Mouse (Mus musculus): ENCODE data around the gene Klk7. TPM values are rescaled to one million over a fixed set of nuclear protein-coding genes. Genes with fewer than 3 reads are reported as not detected.

The Klk7 gene
- polyA plus RNA-seq, 1 experiment from 2014 or later = not detected

DNA sequence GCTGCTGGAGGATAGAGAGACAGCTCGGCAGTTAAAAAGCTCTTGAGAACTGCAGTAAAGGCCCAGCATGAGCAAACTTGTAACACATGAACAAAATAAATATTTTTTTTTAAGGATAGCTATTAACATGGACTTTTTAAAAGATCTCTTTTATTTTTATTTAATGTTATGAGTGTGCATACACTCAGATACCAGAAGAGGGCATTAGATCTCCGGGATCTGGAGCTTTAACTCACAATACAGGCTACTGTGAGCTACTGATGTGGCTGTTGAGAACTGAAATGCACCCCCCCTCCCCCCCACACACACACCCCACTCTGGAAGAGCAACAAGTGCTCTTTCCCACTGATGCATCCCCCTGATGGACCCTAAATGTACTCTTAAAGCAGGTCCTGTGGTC lies 21.8 kb upstream of the Klk7 start:
- no peak overlapping the region for H3K9ac ChIP-seq (replicated peaks; ENCODE audit: low read depth)
- no peak overlapping the region for H3K4me3 ChIP-seq (ENCODE audit: low read depth, low read length)
- DNase-seq (ENCODE audit: low spot score) = no peak
- no peak overlapping the region for H3K27ac ChIP-seq (ENCODE audit: low read length)
- H3K4me1 ChIP-seq (ENCODE audit: insufficient read depth, low read depth, low read length) = no peaks in the 10 kb centered on the region
- no peaks in the 10 kb centered on the region for H3K27me3 ChIP-seq (replicated peaks; ENCODE audit: insufficient read depth, low read length)
- no peak for TF ChIP-seq EP300 (IDR thresholded peaks at IDR 0.05)
- TF ChIP-seq CTCF (IDR thresholded peaks at IDR 0.05) = peak; percentile 28; the same call in 1 of the 2 replicates
- no peak overlapping the region for H3K4me2 ChIP-seq (replicated peaks; ENCODE audit: low read depth, low read length)
- no peaks in the 10 kb centered on the region for H3K9me3 ChIP-seq (ENCODE audit: low read length)
- 41% methylated on average over 2 of the region's 2 CpGs for WGBS
- no peaks in the 10 kb centered on the region for H3K36me3 ChIP-seq (ENCODE audit: insufficient read depth, low read length)
- no peak for ATAC-seq

DNA sequence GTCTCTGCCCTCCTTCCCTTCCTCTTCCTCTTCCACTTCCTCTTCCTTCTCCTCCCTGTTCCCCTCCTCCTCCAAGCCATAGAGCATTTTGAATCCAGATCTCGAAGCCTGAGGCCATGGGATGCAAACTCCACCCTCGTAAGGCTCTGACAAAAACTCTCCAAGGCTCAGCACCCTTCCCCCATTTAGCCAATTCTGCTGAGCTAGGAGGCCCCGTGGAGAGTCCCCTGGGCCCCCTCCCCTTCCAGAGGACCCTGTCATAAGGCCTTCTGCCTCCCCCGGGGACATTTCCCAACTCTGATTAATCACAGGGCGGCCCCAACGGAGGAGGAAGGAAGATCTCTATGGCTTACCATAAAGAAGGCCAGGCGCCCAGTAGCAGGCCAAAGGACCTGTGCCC lies 19.5 kb upstream of the Klk7 start, which contains the start of gene Klk9:
Gene Klk9, plus strand, starts transcription at position 301 of the 400 bp plus-strand sequence.
- no peak within 1 kb of the TSS for H3K27ac ChIP-seq (ENCODE audit: low read length)
- DNase-seq (ENCODE audit: low spot score) (no peak), ATAC-seq (no peak)
- H3K27me3 ChIP-seq (replicated peaks; ENCODE audit: insufficient read depth, low read length) = no peaks in the 10 kb centered on the region
- H3K4me1 ChIP-seq (ENCODE audit: insufficient read depth, low read depth, low read length) = peaks cover 2% of the 10 kb centered on the region; the same call in 1 of the 2 replicates
- 63% methylated on average over 6 of the region's 7 CpGs for WGBS
- no peak within 1 kb of the TSS for H3K4me3 ChIP-seq (ENCODE audit: low read depth, low read length)
- H3K4me2 ChIP-seq (replicated peaks; ENCODE audit: low read depth, low read length) = no peak within 1 kb of the TSS
- H3K36me3 ChIP-seq (ENCODE audit: insufficient read depth, low read length) = no peaks in the 10 kb centered on the region
- no peak for TF ChIP-seq CTCF (IDR thresholded peaks at IDR 0.05)
- no peak for TF ChIP-seq EP300 (IDR thresholded peaks at IDR 0.05)
- no peaks in the 10 kb centered on the region for H3K9me3 ChIP-seq (ENCODE audit: low read length)
- H3K9ac ChIP-seq (replicated peaks; ENCODE audit: low read depth) = no peak within 1 kb of the TSS

DNA sequence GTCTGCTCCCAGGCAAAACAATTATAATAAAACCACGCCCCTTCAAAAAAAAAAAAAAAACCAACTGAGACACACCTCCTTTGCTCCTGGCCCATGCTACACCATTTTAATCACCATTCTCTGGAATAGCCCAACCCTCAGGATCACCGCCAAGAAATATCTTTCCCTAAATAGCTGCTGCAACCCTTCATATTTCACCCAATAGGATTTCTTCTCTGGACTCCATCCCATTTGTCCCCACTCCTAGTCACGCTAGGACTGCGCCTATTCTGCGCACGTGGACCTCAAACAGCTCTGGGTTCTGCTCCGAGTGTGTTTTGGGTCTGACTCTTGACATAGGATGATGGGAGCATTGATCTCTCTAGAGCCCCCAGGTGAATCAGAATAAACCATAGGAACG lies 14.7 kb upstream of the Klk7 start:
- Histone ChIP-seq H3K4me1 (ENCODE audit: insufficient read depth, low read depth, low read length) (peaks cover 4% of the 10 kb centered on the region; the same call in 1 of the 2 replicates), H3K4me2 (replicated peaks; ENCODE audit: low read depth, low read length) (peak overlapping the region; percentile 78), H3K36me3 (ENCODE audit: insufficient read depth, low read length) (no peaks in the 10 kb centered on the region), H3K9me3 (ENCODE audit: low read length) (no peaks in the 10 kb centered on the region), H3K27ac (ENCODE audit: low read length) (no peak overlapping the region), H3K4me3 (ENCODE audit: low read depth, low read length) (peak overlapping the region; percentile 50), H3K27me3 (replicated peaks; ENCODE audit: insufficient read depth, low read length) (no peaks in the 10 kb centered on the region), H3K9ac (replicated peaks; ENCODE audit: low read depth) (no peak overlapping the region)
- WGBS = 8% methylated on average over 8 of the region's 8 CpGs
- DNase-seq (ENCODE audit: low spot score) = peak; percentile 17
- TF ChIP-seq CTCF (IDR thresholded peaks at IDR 0.05) = no peak
- TF ChIP-seq EP300 (IDR thresholded peaks at IDR 0.05) = no peak
- ATAC-seq = 0 out of 2 replicates have a peak, but pooled peaks have one; percentile 12

DNA sequence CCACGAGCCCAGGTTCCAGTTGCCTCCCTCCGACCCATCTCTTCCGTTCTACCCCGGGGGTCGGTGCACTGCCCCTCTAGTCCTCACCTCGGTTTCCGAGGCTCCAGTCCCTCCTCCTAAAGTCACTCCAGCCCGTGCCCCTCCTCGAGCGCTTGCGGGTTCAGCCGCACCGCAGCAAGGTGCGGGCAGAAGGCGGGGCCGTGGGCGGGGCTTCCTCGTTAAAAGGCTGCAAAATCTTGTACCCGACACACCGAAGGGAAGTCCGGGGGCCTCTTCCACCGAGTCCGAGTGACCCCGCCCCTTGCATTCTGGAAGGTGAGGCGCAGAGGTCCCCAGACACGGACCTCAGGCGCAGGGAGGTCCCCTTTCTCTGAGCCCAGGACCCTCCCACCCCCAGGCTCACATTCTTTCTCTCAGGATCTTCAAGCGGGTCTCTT lies 13.7 kb upstream of the Klk7 start, which contains the start of gene Klk8:
Gene Klk8, plus strand, starts transcription at position 245 of the 437 bp plus-strand sequence.
- Histone ChIP-seq H3K4me3 (ENCODE audit: low read depth, low read length) (peak within 1 kb of the TSS; percentile 50), H3K9ac (replicated peaks; ENCODE audit: low read depth) (peak within 1 kb of the TSS; percentile 34; the same call in 1 of the 2 replicates), H3K9me3 (ENCODE audit: low read length) (no peaks in the 10 kb centered on the region), H3K36me3 (ENCODE audit: insufficient read depth, low read length) (no peaks in the 10 kb centered on the region), H3K27ac (ENCODE audit: low read length) (no peak within 1 kb of the TSS), H3K27me3 (replicated peaks; ENCODE audit: insufficient read depth, low read length) (no peaks in the 10 kb centered on the region), H3K4me2 (replicated peaks; ENCODE audit: low read depth, low read length) (peak within 1 kb of the TSS; percentile 78), H3K4me1 (ENCODE audit: insufficient read depth, low read depth, low read length) (peaks cover 4% of the 10 kb centered on the region; the same call in 1 of the 2 replicates)
- WGBS = under 1% methylated on average over 28 of the region's 28 CpGs
- peak; percentile 29 for DNase-seq (ENCODE audit: low spot score)
- peak; percentile 49 for ATAC-seq
- TF ChIP-seq EP300 (IDR thresholded peaks at IDR 0.05) = no peak
- no peak for TF ChIP-seq CTCF (IDR thresholded peaks at IDR 0.05)

DNA sequence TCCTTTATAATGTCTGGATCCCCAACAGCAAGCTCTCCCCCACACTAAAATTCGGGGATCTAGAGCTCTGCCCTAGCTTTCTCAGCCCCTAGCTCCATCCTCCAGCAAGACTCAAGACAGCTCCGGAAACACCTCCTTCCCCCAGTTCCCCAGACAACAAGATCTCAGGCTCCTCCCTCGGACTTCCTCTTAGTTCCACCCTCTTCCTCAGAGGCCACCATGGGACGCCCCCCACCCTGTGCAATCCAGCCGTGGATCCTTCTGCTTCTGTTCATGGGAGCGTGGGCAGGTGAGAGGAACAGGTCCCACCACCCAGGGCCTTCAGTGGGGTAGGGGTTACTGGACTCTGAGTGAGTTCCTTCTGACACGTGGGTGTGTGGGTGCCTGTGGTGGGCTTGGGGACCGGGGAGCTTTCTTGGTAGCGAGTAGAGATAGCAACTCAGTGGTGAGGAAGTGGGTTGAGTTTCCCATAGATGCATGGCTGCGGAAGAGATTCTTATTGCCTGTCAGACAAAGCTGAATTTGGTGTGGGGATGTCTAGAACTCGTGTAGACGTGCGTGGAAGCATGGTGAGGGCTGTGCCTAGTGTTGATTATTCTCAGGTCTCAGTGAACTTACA lies 13.1 kb upstream of the Klk7 start:
- Histone ChIP-seq H3K27ac (ENCODE audit: low read length) (no peak overlapping the region), H3K9me3 (ENCODE audit: low read length) (no peaks in the 10 kb centered on the region), H3K4me3 (ENCODE audit: low read depth, low read length) (peak overlapping the region; percentile 50), H3K36me3 (ENCODE audit: insufficient read depth, low read length) (no peaks in the 10 kb centered on the region), H3K27me3 (replicated peaks; ENCODE audit: insufficient read depth, low read length) (no peaks in the 10 kb centered on the region), H3K4me1 (ENCODE audit: insufficient read depth, low read depth, low read length) (peaks cover 4% of the 10 kb centered on the region; the same call in 1 of the 2 replicates), H3K9ac (replicated peaks; ENCODE audit: low read depth) (no peak overlapping the region), H3K4me2 (replicated peaks; ENCODE audit: low read depth, low read length) (peak overlapping the region; percentile 78)
- ATAC-seq (peak; percentile 66), DNase-seq (ENCODE audit: low spot score) (peak; percentile 24)
- 31% methylated on average over 13 of the region's 13 CpGs for WGBS
- TF ChIP-seq EP300 (IDR thresholded peaks at IDR 0.05) = no peak
- TF ChIP-seq CTCF (IDR thresholded peaks at IDR 0.05) = no peak

DNA sequence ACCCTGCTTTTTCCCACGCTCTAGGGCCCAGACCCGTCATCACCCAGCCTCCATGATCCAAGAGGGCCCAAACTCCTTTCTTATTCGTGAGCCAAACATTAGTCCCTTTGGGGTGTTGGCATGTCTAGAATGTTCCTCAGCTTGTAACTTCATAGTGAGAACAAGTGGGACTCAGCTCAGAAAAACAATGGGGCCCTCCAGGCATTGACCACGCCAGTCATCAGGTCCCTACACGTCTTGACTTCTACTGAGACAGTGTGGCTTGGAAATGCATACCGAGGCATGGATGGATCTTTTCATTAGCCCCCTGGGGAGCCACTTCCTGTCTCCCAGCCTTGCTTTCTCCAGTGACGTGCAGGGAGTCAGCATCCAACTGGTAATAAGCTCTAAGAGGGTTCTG lies 11.2 kb upstream of the Klk7 start:
- WGBS = 72% methylated on average over 7 of the region's 7 CpGs

More for the DNA sequence above, 11.2 kb upstream of the Klk7 start:
- Histone ChIP-seq H3K27ac (ENCODE audit: low read length) (no peak overlapping the region), H3K27me3 (replicated peaks; ENCODE audit: insufficient read depth, low read length) (no peaks in the 10 kb centered on the region), H3K36me3 (ENCODE audit: insufficient read depth, low read length) (no peaks in the 10 kb centered on the region), H3K9ac (replicated peaks; ENCODE audit: low read depth) (no peak overlapping the region), H3K4me1 (ENCODE audit: insufficient read depth, low read depth, low read length) (peaks cover 4% of the 10 kb centered on the region; the same call in 1 of the 2 replicates), H3K9me3 (ENCODE audit: low read length) (no peaks in the 10 kb centered on the region), H3K4me3 (ENCODE audit: low read depth, low read length) (no peak overlapping the region), H3K4me2 (replicated peaks; ENCODE audit: low read depth, low read length) (no peak overlapping the region)
- ATAC-seq = no peak
- no peak for TF ChIP-seq EP300 (IDR thresholded peaks at IDR 0.05)
- no peak for TF ChIP-seq CTCF (IDR thresholded peaks at IDR 0.05)
- DNase-seq (ENCODE audit: low spot score) = no peak
